Mouse (Mus musculus) CD4-positive, CD25-positive, alpha-beta regulatory T cell, adult 9 weeks (primary cell): ENCODE results near the gene Col12a1. TPM values are rescaled to one million over a fixed set of nuclear protein-coding genes. Genes with fewer than 3 reads are reported as not detected.

Source experiments
- polyA plus RNA-seq: library from polyadenylated mRNA; unstranded; fragments of 100-300 nt; shearing (Covaris generic); gene quantifications from one replicate; pipeline ENCODE4 v1.2.1, GENCODE M21; 2017

Gene Col12a1
- 0.06 TPM for polyA plus RNA-seq

DNA sequence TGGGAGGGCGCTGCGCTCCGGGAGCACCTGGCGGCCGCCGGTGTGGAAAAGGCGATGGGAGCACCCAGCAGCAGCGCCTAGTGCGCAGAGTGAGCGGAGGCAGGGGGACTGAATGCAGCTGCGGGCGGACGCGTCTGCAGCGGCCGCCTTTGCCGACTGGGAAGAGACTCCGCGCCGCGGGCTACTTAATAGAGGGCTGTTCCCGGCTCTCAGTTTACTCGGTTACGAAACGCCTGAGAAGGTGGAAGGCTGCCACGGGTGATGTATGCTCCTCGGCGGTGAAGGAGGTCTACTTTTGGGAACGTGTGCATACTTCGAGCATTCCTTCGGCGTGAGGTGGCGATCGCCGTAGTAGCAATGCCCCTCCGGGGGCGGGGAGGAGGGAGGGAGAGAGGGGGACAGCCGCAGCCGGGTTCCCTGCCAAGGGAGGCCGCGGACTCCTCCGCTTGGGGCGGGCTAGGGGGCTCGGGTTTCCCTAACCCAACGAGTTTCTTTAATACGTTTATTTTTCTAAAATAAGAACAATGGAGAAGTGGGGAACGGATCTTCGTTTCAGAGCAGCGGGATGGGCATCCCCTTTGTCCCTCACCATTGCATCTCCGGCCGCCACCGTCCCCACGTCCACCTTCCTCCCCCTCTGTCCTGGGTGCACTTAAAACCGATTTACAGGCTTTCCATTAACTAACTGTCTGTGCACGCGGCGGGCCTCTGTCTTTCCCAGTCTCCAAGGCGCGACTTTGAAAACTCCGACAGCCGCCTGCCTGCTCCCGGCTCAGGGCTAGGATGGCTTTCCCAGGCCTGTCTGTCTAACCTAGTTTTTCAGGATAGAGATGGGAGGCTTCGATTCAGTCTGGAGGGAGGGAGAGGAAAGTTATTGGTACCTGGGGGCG is at the start of gene Col12a1:
Col12a1 (minus strand) TSS at position 351 of the 890 bp plus-strand sequence.

DNA sequence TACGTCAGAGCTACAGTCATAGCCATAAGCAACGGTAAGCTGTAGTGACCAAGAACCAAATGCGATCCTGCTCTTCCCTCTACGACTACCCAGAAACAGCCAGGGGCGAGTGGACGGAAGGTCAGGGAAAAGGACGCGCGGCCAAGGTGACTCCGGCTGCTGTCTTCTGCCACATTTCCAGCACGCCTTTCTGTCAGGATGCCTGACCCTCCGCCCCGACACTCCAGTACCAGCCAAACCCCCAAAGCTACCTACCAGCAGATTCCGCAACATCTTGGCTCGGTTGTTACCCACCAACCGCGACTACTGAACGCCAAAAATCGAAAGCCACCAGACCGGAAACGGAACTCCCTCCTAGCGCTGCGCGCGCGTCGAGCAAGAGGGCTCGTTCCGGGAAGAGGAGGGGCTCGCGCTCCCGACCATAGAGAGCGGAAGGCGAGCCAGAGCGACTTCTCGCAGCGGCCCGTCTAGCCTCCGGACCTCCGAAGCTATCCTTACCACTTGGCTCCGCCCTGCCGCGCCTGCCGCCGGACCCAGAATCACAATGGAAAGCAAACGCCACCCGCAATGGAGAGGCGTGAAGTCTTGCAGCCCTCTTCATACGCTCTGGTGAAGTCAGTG is 40.9 kb upstream of the Col12a1 start, which contains the start of gene Cox7a2:
Cox7a2 (minus strand) TSS at position 494 of the 621 bp plus-strand sequence.

Other genes with a start within 250 kb of the Col12a1 start
- 305 TPM for gene Cox7a2, start 41.0 kb upstream of the Col12a1 start, polyA plus RNA-seq
- 41.2 TPM for gene Tmem30a, start 74.7 kb upstream of the Col12a1 start, polyA plus RNA-seq